Mouse (Mus musculus) right cerebral cortex, postnatal 4 days (tissue): ENCODE data around the gene Echdc3.
A peak's percentile ranks its signal among the peaks of the same experiment; 100 is the strongest.

Experiments
- DNase-seq: peaks from one replicate; pipeline ENCODE4 v3.0.0-alpha.2; 2022

The Echdc3 gene

DNA sequence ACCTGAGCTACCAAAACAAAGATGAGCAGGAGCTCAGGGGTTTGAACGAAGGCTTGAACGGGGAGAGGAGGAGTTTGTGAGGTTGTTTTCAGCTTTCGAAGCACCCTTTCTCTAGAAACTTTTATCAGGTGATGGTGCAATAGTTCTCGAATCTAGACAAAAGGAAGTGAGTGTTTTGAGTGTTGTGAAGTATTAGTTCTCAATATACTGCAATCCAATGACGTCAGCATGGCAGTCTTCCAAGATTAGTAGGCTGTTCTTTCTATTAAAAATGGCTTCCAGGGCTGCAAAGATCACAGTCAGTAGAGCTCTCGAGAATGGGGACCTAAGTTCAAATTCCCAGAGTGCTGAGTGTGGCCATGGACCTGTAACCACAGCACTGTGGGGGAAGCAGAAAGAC, 47.1 kb downstream of the Echdc3 start:
- no peak for DNase-seq

DNA sequence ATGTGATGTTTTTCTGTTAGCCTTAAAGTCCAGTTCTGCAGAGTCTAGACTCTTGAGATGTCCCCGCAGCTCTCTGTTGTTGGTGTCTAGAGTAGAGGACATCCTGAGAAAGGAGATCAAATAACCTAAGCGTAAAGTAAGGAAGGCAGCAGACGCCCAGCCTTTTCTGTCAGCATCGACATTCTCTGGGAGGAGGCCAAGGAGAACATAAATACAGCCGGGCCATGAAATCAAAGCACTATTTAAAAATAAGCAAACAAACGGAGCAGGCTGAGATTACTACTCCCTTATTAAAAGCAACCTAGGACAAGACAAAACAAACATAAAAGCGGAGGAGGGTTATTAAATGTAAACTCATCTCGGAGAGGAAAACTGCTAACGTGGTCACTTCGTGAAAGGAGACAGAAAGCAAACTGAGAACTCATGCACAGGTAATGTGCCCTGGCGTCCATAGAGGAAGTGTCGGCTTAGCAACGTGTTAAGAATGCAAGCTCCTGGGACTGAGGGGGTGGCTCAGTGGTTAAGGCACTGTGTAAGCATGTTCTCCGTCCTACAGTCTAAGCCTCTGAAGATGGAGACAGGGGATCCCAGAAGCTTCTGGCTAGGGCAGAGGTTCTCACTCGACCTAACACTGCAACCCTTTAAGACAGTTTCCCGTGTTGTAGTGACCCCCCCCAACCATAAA, 48.1 kb downstream of the Echdc3 start:
- DNase-seq: no peak

DNA sequence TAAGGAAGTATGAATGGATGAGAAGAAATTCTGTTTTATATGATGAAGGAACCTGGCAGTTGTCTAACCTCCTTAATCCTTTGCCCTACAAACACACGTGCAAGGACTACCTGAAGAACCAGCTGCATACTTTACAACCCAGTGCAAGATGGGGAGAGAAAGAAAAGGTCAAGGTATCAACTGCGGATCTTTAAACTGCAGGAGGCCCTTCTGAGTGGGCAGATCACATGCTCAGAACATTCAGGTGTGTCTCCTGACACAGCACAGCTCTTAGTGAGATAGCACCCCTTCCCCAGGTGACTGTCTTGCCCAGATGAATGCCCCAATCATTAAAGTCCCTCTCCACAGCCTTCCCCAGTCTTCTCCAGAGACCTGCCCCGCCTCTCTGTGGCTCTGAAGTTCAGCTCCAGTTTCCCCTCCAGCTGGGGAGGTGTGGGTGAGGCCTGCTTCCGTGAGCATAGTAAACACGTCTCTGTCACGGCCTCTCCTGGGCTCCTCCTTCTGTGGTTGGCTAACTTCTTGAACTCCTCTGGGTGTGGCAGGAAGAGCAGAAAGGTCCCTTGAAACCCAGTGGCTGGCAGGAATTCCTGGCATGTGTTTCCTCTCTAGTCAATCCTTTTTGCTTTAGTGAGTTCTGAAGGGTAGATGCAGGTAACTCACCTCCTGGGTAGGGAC, 50.3 kb downstream of the Echdc3 start:
- no peak for DNase-seq

DNA sequence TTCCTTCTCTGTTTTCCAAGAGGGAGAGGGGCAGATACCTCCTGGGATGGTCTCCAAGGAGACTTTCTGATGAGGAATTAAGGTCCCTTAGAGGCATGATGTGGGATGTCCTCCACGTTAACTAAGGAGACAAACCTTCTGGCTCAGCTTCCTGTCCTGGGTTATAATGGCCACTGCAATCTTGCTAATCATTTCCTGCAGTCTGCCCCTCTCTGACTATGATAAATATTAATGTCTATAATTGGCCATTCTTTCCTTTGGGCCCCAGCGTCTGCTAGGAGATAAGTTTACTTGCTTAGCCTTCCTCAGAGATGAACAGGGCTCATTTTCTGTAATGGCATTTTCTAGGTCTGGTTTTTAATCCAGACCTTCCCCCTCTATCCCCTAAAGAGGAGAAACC, 53.1 kb downstream of the Echdc3 start:
- no peak for DNase-seq

DNA sequence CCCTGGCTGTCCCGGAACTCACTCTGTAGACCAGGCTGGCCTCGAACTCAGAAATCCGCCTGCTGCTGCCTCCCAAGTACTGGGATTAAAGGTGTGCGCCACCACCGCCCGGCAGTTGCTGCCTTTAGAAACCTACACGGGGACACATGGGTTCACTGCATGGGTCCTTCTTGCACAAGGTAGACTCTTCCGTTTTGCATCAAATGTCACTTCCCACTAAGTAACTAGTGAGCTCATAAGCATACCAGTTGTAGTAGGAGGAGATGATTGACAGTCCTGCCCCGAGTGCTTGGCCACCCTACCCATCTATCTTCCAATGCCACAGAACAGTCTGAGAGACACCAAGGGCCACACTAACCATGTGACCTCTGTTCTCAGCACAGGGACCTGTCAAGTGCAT, 53.6 kb downstream of the Echdc3 start:
- no peak for DNase-seq

DNA sequence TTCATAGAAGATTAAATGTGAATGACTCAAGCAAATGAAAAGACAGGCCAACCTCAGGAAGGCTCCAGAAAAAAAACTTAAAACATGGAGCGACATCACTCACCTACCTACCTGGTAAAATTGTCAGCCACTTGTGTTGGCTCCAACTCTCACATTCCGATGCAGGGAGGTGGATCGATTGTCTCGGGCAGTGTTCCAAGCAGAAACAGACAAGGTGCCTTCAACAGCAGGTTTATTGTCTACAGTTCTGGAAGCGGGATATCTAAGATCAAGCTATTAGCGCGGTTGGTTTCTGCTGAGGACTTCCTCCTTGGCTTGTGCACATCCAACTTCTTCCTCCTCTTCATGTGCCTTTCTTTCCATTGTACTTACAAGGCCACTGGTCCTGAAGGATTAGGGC, 55.2 kb downstream of the Echdc3 start:
- no peak for DNase-seq

DNA sequence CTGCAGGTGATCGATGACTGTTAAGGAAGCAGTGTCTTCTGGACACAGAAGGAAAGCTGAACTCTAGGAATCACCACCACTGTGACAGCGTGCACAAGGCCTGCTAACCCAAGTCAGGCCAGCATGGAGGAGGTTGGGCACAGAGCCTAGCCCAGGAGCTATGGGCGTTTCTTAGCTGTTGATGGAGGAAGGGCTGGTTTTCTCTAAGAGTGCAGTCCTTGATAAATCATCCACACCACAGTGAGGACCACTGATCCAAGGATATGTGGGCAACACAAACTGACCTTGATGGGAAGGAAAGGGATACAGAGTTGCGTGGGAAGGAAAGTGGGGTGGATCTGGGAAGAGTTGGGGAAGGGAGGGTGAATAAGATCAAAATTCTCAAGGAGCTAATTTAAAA, 55.6 kb downstream of the Echdc3 start:
- no peak for DNase-seq

DNA sequence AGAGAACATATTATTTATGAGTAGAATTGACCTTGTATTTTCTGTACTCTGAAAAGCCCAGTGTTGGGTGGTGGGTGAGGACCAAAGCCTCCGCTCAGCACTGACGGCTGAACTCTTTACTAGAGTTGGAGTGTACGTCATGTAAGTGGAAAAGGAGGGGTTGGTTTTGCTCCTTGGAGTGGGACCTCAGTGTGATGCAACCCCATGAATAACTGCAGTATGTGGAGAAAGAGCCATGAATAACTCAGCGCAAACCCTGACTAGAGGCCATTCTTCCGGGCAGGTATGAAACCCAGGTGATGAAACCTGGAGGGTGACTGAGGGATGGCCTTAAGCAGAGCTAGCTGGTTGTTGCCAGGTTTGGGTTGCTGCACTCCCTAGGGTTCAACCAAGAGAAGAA, 63.0 kb downstream of the Echdc3 start:
- DNase-seq: no peak

DNA sequence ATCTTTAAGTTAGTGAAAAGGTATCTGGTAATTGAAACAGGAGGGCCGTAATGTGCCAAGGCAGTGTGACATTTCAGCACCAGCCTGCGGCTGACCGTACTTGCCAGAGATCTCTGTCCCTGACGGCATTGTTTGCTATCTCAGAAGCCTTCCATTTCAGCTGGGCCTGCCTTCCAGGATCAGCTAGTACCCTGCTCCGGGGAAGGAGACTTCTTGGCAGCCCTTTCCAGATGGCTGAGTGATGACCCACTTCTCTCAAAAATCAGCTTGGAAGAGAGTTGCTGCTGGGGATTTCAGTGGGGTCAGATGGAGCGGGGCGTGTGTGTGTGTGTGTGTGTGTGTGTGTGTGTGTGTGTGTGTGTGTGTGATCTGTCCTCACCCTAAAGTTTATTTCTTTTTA, 65.9 kb downstream of the Echdc3 start:
- no peak for DNase-seq

DNA sequence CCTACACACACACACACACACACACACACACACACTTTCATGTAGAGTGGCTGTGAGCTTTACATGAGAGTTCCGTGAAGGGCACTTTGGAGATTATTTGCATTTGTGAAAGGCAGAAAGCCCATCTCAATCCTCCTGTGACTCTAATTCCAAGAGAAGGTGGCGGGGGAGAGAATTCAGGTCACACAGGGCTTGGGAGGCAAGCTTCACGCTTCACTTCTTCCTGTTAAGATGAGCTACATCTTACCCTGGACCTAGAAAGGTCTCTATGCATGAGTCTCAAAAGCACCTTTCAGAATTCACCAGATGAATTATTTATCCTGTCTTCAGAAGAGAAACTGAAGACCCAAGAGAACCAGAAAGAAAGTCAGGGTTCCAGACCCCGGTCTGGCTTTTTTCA, 66.6 kb downstream of the Echdc3 start:
- DNase-seq: no peak

DNA sequence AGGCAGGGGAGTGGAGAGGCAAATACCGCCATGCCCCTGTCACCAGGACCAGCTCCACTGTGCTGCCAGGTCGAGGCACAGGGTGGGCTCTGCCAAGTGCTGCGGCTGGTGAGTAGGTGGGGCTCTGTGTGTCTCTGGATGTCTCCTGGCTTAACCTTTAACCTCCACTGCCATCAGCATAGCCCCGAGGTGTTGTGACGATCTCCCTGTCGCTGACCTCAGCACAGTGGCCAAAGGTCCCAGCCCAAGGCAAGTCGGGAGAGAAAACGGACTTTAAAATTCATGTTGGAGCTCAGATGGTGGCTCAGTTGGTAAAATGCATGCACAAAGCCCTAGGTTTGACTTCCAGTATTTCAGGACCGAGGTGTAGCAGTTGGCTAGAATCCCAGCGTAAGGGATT, 67.2 kb downstream of the Echdc3 start:
- no peak for DNase-seq

DNA sequence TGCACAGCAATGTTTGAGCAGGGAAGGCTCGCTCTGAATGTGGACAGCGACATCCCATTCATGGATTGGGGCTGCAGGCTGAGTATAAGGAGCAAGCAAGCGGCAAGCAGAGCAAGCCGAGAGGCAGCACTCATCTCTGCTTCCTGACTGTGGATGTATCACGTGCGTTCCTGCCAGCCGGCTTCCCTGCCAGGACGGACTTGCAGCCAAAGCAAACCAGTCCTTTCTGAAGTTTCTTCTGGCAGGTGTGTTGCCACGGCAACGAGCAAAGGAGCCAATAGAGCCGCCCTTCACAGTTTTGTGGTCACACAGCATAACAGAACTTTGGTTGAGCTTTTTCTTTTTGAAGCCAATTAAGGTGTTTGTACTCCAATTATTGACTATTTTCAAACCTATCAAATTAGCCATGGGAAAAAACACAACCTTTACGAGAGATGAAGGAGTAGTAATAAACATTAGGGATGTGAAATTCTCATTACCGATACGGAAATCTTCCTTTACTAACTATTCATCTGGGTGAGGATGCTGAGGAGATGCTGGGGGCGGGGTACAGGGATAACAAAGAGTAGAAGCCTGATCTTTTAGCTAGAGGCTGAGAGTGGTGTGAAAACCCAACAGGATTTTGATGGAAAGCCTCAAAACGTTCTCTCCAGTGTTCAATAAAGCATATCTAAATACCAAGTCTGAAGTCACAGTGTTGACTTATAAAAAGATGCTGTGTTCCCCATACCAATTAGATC, 69.7 kb downstream of the Echdc3 start:
- DNase-seq: peak; percentile 35

DNA sequence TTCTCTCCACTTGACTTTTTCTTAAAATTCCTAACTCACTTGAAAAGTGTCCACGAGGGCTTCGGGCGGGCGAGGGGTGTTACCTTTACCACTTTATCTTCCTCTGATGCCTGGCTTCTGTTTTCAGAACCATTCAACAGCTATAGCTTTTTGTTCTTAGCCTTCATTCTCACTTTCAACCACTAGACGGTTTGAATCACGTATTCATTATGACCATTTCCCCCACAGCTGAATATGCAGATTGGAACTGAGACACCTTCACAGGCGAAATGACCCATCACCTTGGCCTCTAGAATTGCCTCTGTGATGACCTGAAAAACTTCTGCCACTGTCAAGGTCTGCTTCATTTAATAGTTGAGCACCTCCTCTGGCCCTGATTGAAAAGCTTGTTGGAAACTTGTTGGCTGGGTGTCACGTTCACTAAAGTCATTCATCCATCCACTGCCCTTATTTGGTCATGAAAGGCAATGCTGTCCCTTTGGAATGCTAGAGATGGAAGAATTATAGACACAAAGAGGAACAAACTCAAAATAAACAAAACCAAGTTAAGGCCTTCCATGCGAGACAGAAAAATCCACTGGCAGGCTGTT, 72.2 kb downstream of the Echdc3 start:
- no peak for DNase-seq
